Mouse (Mus musculus) intestine, embryonic 16.5 days (tissue): ENCODE measurements around the gene Dmpk. TPM values are rescaled to one million over a fixed set of nuclear protein-coding genes. Genes with fewer than 3 reads are reported as not detected.

Experiments used
- ATAC-seq: fragments of 200-750 bp; cut with Nextera tagmentation; 2 replicates; pipeline ENCODE4 v1.8.0; 2017; ENCODE audit warnings: moderate TSS enrichment, moderate library complexity
- H3K27ac ChIP-seq: fragments of 300-500 bp; sonication (generic); 2 replicates; pipeline ENCODE4 v1.5.1; 2014; ENCODE audit warnings: mild to moderate bottlenecking, low read length
- H3K27me3 ChIP-seq: fragments of 300-500 bp; sonication (generic); replicated peaks from 2 replicates; pipeline ENCODE4 v1.6.1; 2014; ENCODE audit warnings: low read length, control low read depth, mixed read lengths; ENCODE audit not compliant: control insufficient read depth, insufficient read depth
- H3K36me3 ChIP-seq: fragments of 300-500 bp; sonication (generic); 2 replicates; pipeline ENCODE4 v1.6.1; 2014; ENCODE audit warnings: low read length, control low read depth; ENCODE audit not compliant: control insufficient read depth, insufficient read depth
- H3K4me1 ChIP-seq: fragments of 300-500 bp; sonication (generic); 2 replicates; pipeline ENCODE4 v1.6.1; 2014; ENCODE audit warnings: low read length, control low read depth, mixed read lengths; ENCODE audit not compliant: control insufficient read depth, insufficient read depth
- H3K4me2 ChIP-seq: fragments of 300-500 bp; sonication (generic); 2 replicates; pipeline ENCODE4 v1.6.1; 2014; ENCODE audit warnings: low read depth, low read length, control low read depth
- H3K4me3 ChIP-seq: fragments of 300-500 bp; sonication (generic); 2 replicates; pipeline ENCODE4 v1.5.1; 2014; ENCODE audit warnings: mild to moderate bottlenecking, low read length
- H3K9ac ChIP-seq: fragments of 300-500 bp; sonication (generic); 2 replicates; pipeline ENCODE4 v1.6.1; 2014; ENCODE audit warnings: low read depth, low read length
- H3K9me3 ChIP-seq: fragments of 300-500 bp; sonication (generic); 2 replicates; pipeline ENCODE4 v1.6.1; 2016; ENCODE audit warnings: low read length, control low read depth; ENCODE audit not compliant: control insufficient read depth
- WGBS: fragments of 180-500 bp; shearing (Covaris S2); extraction: QIAGEN DNeasy Blood & Tissue Kit; methylation state at CpG from one replicate; pipeline ENCODE4 v1.1.7; 2014; 5-methylcytosine and 5-hydroxymethylcytosine counted together
- polyA plus RNA-seq: library from polyadenylated mRNA; unstranded; fragments of >200 nt; fragmentation: Nextera tagmentation; extraction: Ambion mirVana; gene quantifications from 2 replicates; pipeline ENCODE4 v1.2.1, GENCODE M21; 2015

The Dmpk gene
- polyA plus RNA-seq, 1 experiment from 2014 or later: 54.6 TPM

GRCm38 (mm10) chr7:19082171-19082570 lies 1.5 kb upstream of the Dmpk start:
- no peak overlapping the region for H3K4me3 ChIP-seq
- 96% methylated on average over 4 of the region's 4 CpGs for WGBS
- no peaks in the 10 kb centered on the region for H3K27me3 ChIP-seq
- H3K9me3 ChIP-seq: no peaks in the 10 kb centered on the region
- H3K4me2 ChIP-seq: no peak overlapping the region
- no peak for ATAC-seq
- peaks cover 27% of the 10 kb centered on the region for H3K36me3 ChIP-seq
- peak overlapping the region; percentile 22; the same call in 1 of the 2 replicates for H3K9ac ChIP-seq
- H3K4me1 ChIP-seq: peaks cover 58% of the 10 kb centered on the region
- H3K27ac ChIP-seq: peak overlapping the region; percentile 28; the same call in 1 of the 2 replicates

- no peaks in the 10 kb centered on the region for H3K27me3 ChIP-seq
- H3K27ac ChIP-seq: peak overlapping the region; percentile 10; the same call in 1 of the 2 replicates
- 0 out of 2 replicates have a peak overlapping the region, but pooled peaks have one; percentile 49 for H3K4me2 ChIP-seq
- H3K4me3 ChIP-seq: no peak overlapping the region
- peak overlapping the region; percentile 22 for H3K9ac ChIP-seq
- no peak for ATAC-seq
- no peaks in the 10 kb centered on the region for H3K9me3 ChIP-seq
- peaks cover 50% of the 10 kb centered on the region for H3K4me1 ChIP-seq
- WGBS: 54% methylated on average over 6 of the region's 6 CpGs
- peaks cover 31% of the 10 kb centered on the region for H3K36me3 ChIP-seq
Measured at GRCm38 (mm10) chr7:19083096-19083495, 553 bp upstream of the Dmpk start.

DNA sequence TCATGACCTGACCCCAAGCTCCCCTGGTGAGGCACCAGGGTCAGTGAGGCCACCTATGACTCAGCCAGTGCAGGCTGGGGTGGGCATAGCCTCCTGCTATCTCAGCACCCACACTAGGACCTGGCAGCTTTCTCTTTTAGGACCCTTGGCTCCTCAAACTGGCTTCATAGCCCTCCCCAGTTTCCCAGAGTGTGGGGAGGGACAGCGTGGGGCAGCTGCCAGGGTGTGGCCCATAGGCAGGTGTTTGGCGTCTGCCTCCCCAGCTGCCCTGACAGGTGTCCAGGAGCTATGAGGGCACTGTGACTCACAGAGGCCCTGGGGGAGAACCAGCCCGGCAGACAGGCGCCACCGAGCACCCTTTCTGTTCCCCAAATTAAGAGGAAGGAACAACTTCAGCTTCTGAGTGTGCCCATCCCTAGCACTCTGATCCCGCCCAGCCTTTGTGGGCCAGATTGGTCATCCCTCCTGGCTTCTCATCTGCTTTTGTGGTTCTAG lies 675 bp downstream of the Dmpk start:
- peak overlapping the region; percentile 73 for H3K9ac ChIP-seq
- peak; percentile 25 for ATAC-seq
- peaks cover 28% of the 10 kb centered on the region for H3K36me3 ChIP-seq
- peak overlapping the region; percentile 50 for H3K4me3 ChIP-seq
- peak overlapping the region; percentile 61 for H3K27ac ChIP-seq
- H3K4me1 ChIP-seq: peaks cover 50% of the 10 kb centered on the region
- WGBS: 49% methylated on average over 6 of the region's 6 CpGs
- no peaks in the 10 kb centered on the region for H3K9me3 ChIP-seq
- peak overlapping the region; percentile 49 for H3K4me2 ChIP-seq
- no peaks in the 10 kb centered on the region for H3K27me3 ChIP-seq

DNA sequence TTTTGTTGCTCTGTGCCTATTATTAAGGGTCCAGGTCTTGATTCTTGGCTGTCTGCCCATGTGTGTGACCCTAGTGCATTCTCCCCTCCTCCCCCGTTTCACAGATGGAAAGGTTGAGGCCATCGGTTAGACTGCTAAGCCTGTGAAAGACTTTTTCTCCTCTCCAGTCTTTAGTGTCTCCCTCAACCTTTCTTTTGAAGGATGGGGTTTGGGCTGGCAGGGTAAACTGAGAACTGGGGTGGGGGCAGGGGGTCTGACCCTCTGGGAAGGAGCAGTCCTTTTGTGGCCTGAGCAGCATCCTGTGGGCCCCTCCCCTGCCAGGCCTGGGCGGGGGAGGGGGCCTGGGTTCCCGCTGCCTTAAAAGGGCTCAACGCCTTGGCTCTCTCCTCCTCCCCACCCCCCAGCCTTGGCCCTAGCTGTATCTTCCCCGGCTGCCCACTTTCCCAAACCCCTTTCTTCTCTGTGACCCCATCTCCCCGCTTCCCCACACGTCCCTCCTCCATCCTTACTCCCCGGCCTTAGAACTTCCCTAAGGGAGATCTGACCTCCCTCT lies 1.3 kb downstream of the Dmpk start:
- no peak for ATAC-seq
- peak overlapping the region; percentile 69 for H3K27ac ChIP-seq

DNA sequence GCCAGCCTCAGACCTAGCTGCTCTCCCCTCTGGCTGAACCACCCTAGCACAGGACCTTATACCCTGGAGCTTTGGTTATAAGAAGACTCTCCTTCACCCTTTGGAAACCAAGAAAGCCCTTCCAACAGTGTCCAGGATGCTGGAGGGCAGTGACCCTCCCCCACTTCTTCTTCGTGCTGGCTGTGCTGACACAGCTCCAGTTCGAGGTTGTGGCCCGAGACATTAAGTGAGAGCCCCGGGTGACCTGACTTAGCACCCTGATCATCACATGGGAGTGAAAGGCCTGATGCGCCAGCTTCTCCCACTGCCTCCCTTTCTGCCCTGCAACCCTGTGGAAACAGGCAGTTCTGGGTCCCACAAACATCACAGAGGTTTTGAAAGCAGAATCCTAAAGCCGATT lies 1.8 kb downstream of the Dmpk start:
- Histone ChIP-seq H3K9ac (peak overlapping the region; percentile 73), H3K36me3 (peaks cover 25% of the 10 kb centered on the region), H3K9me3 (no peaks in the 10 kb centered on the region), H3K27ac (peak overlapping the region; percentile 69), H3K27me3 (no peaks in the 10 kb centered on the region), H3K4me3 (peak overlapping the region; percentile 50), H3K4me1 (peaks cover 50% of the 10 kb centered on the region), H3K4me2 (peak overlapping the region; percentile 49)
- no peak for ATAC-seq
- WGBS: 9% methylated on average over 6 of the region's 6 CpGs

More for the DNA sequence above, 1.3 kb downstream of the Dmpk start:
- H3K4me3 ChIP-seq: peak overlapping the region; percentile 50
- H3K9ac ChIP-seq: peak overlapping the region; percentile 73
- no peaks in the 10 kb centered on the region for H3K27me3 ChIP-seq
- peaks cover 50% of the 10 kb centered on the region for H3K4me1 ChIP-seq
- 32% methylated on average over 9 of the region's 9 CpGs for WGBS
- no peaks in the 10 kb centered on the region for H3K9me3 ChIP-seq
- H3K36me3 ChIP-seq: peaks cover 28% of the 10 kb centered on the region
- peak overlapping the region; percentile 49 for H3K4me2 ChIP-seq

- peak overlapping the region; percentile 49 for H3K4me2 ChIP-seq
- H3K4me3 ChIP-seq: peak overlapping the region; percentile 50
- peaks cover 50% of the 10 kb centered on the region for H3K4me1 ChIP-seq
- 14% methylated on average over 14 of the region's 14 CpGs for WGBS
- H3K9ac ChIP-seq: peak overlapping the region; percentile 73
- H3K9me3 ChIP-seq: no peaks in the 10 kb centered on the region
- H3K27me3 ChIP-seq: no peaks in the 10 kb centered on the region
- H3K36me3 ChIP-seq: peaks cover 20% of the 10 kb centered on the region
- H3K27ac ChIP-seq: peak overlapping the region; percentile 69; the same call in 1 of the 2 replicates
- peak; percentile 59 for ATAC-seq
Measured at GRCm38 (mm10) chr7:19086042-19086441, 2.4 kb downstream of the Dmpk start.

DNA sequence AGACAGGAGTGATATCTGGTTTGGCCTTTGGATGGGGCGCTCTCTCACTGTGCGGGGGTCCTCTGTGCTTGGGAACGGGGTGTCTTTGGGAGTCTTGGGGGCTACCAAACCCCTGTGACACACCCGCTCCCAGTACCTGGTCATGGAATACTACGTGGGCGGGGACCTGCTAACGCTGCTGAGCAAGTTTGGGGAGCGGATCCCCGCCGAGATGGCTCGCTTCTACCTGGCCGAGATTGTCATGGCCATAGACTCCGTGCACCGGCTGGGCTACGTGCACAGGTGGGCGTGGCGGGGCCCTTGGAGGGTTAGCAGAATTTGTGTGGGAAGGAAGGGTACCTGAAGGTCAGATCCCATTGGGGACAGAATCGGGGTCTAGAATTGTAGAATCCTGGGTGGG lies 3.1 kb downstream of the Dmpk start:
- H3K4me1 ChIP-seq: peaks cover 52% of the 10 kb centered on the region
- H3K36me3 ChIP-seq: peaks cover 13% of the 10 kb centered on the region
- H3K27ac ChIP-seq: no peak overlapping the region
- H3K4me3 ChIP-seq: no peak overlapping the region
- no peak overlapping the region for H3K9ac ChIP-seq
- no peaks in the 10 kb centered on the region for H3K9me3 ChIP-seq
- no peak for ATAC-seq
- no peaks in the 10 kb centered on the region for H3K27me3 ChIP-seq
- 69% methylated on average over 18 of the region's 18 CpGs for WGBS
- H3K4me2 ChIP-seq: no peak overlapping the region

DNA sequence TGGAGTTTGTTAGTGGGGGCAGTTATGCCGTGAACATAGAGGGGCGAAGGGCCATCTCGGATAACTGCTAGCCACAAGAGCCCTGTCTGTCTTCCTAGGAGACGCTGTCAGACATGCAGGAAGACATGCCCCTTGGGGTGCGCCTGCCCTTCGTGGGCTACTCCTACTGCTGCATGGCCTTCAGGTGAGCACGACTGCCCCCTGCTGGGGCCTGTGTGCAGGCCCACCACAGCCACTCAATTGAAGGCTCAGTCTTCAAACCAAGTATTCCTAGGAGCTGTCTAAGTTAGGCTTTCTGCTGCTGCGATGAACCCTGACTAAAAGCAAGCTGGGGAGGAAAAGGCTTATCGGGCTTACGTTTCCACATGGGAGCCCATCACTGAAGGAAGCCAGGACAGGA lies 5.2 kb downstream of the Dmpk start:
- peaks cover 50% of the 10 kb centered on the region for H3K4me1 ChIP-seq
- no peak overlapping the region for H3K27ac ChIP-seq
- no peak overlapping the region for H3K9ac ChIP-seq
- WGBS: 44% methylated on average over 10 of the region's 10 CpGs
- H3K4me2 ChIP-seq: no peak overlapping the region
- H3K36me3 ChIP-seq: 0 out of 2 replicates have a peak, but pooled peaks cover 5% of the 10 kb centered on the region
- no peaks in the 10 kb centered on the region for H3K9me3 ChIP-seq
- H3K4me3 ChIP-seq: no peak overlapping the region
- no peak for ATAC-seq
- H3K27me3 ChIP-seq: no peaks in the 10 kb centered on the region

- Histone ChIP-seq H3K9me3 (no peaks in the 10 kb centered on the region), H3K27ac (peak overlapping the region; percentile 96; the same call in 1 of the 2 replicates), H3K27me3 (no peaks in the 10 kb centered on the region), H3K4me1 (peaks cover 33% of the 10 kb centered on the region), H3K36me3 (0 out of 2 replicates have a peak, but pooled peaks cover 5% of the 10 kb centered on the region), H3K4me2 (peak overlapping the region; percentile 93; the same call in 1 of the 2 replicates), H3K9ac (peak overlapping the region; percentile 68), H3K4me3 (no peak overlapping the region)
- no peak for ATAC-seq
- 54% methylated on average over 17 of the region's 17 CpGs for WGBS
Measured at GRCm38 (mm10) chr7:19091913-19092312, 8.3 kb downstream of the Dmpk start.
